Mouse (Mus musculus): ENCODE measurements around the gene Nsf.

The Nsf gene

GRCm38 (mm10) chr11:103942740-103943139 is 11.1 kb downstream of the Nsf start:
- DNase-seq (ENCODE audit: extremely low read depth, insufficient read length, low spot score) = no peak

- DNase-seq (ENCODE audit: extremely low read depth, insufficient read length, low spot score) = no peak
These were observed 12.5 kb downstream of the Nsf start for GRCm38 (mm10) chr11:103941351-103941750.

DNA sequence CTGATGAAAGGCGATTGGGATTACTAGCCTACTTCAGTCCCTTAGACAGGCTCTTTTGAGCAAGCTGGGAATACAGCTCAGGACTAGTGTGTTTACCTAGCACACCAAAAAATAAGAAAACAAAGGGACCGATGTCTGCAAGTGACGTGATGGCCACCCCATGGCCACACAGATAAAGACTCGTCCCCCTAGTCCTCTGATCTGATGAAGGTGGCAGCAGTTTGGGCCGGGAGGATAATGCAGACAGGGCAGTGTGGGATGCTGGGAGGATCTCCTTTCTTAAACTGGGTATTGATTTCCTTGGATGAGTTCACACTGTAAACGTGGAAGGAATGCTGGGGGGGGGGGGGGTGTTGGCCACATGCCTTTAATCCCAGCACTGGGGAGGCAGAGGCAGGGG is 13.0 kb downstream of the Nsf start:
- DNase-seq (ENCODE audit: extremely low read depth, insufficient read length, low spot score) = no peak

DNA sequence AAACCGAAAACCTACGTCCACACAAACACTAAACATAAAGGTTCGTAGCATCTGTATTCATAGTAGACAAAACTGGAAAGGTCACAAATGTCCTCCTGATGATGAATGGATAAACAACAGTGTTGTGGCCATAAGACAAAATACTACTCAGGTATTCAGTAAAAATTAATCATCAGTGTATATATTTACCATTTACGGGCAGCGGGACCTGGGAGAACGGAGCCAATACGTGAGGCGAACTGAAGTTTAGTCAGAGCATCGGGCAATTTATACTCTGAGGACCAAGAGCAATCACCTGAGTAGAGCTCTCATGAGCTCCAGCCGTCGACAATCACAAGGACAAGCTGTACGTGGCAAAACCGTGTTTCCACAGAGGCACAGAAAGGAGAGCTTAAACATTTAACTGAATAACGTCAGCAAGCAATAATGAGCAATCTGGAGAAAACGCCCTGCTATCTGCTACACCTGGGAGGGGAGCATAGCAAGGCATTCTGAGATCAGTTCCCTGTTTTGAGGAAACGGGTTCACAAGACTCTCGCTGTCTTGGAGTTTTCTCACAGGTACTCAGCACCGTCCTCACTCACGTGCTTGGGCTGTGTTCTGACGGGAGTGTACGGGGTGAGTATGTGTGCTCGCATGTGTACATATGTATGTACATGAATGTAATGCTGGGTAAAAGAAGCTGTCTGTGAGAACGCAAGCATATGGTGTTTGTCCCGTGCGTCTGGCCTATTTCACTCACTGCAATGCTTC is 15.7 kb downstream of the Nsf start:
- DNase-seq (ENCODE audit: extremely low read depth, insufficient read length, low spot score) = no peak

- DNase-seq (ENCODE audit: extremely low read depth, insufficient read length, low spot score) = no peak
These were observed 16.4 kb downstream of the Nsf start for GRCm38 (mm10) chr11:103937451-103937850.

DNA sequence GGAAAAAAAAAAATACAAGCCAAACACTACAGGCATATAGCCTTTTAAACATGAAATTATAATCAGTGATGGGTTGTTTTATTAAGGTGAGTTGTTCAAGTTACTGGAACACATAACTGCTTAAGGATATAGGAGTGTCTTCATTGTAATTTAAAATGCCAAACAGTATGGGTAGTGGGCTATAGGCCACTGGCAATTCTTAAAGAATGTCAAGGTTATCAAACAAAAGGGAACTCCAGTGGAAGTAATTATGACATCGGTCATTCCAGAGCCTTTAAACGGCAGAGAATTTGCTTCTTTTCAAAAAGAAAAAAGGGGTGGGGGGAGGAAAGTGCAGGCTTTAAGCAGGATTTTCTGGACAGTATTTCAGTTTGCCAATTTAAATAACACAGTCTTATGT is 18.1 kb downstream of the Nsf start:
- DNase-seq (ENCODE audit: extremely low read depth, insufficient read length, low spot score) = no peak

GRCm38 (mm10) chr11:103933886-103934285 is 20.0 kb downstream of the Nsf start:
- DNase-seq (ENCODE audit: extremely low read depth, insufficient read length, low spot score) = no peak

DNA sequence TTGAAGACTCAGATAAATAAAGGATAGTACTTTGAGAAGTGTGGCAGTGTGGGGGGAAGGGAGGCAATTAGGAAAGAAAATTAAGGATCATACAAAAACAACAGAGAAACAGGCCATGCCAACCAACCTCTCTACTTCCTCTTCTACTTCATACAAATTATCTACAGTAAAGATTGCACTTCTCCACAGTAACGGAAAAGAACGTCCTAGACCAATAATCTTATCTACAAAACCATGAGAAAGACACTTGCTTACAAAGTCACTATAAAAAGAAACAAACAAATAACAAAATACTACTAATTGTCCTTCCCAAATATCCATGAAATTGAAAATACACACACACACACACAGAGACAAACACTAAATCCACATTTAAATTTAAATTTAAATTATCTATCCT is 29.9 kb downstream of the Nsf start:
- DNase-seq (ENCODE audit: extremely low read depth, insufficient read length, low spot score) = no peak

DNA sequence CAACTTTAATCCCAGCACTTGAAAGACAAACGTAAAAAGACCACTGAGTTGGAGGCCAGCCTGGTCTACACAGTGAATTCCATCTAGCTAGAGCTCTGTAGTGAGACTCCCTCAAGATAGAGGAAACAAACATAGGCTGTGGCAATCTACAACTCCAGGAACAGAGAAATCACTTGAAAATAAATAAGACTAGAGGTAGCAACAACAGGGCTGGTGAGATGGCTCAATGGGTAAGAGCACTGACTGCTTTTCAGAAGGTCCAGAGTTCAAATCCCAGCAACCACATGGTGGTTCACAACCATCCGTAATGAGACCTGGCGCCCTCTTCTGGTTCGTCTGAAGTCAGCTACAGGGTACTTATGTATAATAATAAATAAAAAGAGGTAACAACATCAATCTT is 30.6 kb downstream of the Nsf start:
- DNase-seq (ENCODE audit: extremely low read depth, insufficient read length, low spot score) = no peak

DNA sequence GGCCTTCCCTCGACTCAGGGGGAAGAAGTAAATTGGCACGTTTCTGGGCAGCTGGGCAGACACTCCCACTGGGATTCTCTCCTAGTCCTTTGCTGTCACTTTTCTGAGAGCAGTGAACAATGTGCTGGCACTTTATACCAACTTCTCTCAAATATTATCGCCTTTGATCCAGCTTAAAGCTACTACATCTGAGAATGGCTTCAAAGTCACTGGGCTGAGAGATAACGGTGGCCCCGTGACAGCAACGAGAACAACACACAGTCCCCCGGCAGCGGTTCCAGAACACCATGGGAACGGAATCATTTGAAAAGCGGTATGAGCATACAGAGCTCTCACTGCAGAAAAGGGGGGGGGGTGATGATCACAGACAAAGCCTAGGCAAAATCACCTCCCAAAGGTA is 31.0 kb downstream of the Nsf start:
- DNase-seq (ENCODE audit: extremely low read depth, insufficient read length, low spot score) = no peak

GRCm38 (mm10) chr11:103920665-103921064 is 33.2 kb downstream of the Nsf start:
- no peak for DNase-seq (ENCODE audit: extremely low read depth, insufficient read length, low spot score)

GRCm38 (mm10) chr11:103916807-103917206 is 37.0 kb downstream of the Nsf start:
- DNase-seq (ENCODE audit: extremely low read depth, insufficient read length, low spot score) = no peak

DNA sequence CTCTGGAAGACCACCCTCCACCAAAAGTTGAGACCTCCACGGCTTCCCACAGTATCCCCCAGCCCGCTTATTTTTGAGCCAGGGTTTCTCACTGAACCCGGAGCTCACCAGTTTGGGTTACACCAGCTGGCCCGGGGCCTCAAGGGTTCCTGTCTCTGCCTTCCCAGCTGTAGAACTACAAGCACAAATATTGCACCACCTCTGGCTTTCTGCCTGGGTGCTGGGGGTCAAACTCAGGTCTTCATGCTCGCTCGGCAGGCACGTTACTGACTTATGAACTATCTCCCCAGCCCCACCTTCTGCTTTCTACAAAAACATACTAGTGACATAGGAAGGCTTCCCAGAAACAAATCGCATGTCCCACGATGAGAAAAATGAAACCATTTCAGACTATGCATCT is 38.2 kb downstream of the Nsf start:
- DNase-seq (ENCODE audit: extremely low read depth, insufficient read length, low spot score) = no peak

- DNase-seq (ENCODE audit: extremely low read depth, insufficient read length, low spot score) = no peak
These were observed 42.8 kb downstream of the Nsf start for GRCm38 (mm10) chr11:103910993-103911585.

DNA sequence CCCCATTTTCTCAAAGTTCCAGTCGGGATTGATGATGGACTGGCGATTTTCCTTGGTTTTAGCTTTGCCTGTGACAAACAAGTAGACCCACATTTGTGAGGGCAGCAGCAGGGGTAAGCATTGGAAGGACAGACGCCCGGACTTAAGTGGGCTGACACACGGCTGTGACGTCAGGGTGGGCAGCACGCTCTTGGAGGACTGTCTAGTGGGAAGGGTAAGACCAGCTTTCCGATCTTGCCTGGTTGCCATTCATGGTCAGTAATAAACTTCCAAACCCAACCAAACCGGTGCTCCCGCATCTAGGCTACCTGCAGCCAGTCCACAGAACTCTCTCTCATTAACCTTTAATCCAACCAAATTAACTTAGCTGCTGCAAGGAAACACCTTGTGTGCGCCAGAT is 43.3 kb downstream of the Nsf start:
- DNase-seq (ENCODE audit: extremely low read depth, insufficient read length, low spot score) = no peak

DNA sequence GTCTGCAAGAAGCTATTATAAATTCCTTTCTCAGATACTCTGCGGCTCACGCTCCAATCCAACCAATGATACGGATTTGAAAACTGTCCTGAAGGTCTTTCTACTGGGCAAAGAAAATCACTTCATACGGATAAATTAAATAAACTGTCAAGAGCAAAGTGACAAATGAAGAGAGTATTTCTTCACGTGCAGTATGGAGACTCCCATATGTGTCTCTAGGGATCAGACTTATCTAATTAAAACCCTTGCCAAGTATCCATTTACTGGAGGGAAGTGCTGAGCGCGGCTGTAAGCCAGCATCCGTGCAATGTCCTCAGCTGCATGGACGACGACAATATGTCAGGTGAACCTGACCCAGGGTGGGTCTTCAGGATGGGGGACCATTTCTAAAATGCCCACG is 44.0 kb downstream of the Nsf start:
- no peak for DNase-seq (ENCODE audit: extremely low read depth, insufficient read length, low spot score)

DNA sequence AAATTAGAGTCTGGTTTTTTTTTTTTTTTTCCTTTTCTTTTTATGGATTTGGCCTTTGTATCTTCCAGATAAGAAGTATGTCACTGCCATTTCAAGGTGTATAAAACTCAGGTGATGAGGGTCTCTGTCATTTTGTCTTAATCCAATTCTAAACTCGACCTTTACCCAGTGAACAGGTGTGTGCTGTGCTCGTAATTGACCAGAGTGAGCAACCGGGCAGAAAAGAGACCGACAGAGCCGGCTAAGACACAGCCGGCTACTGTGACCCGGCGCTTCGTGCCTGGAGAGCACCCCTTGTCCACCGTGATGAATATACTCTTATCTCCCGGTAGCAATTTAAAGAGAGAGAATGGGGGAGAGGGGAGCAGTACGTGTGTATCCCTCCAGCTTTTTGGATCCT is 44.5 kb downstream of the Nsf start:
- DNase-seq (ENCODE audit: extremely low read depth, insufficient read length, low spot score) = no peak

DNA sequence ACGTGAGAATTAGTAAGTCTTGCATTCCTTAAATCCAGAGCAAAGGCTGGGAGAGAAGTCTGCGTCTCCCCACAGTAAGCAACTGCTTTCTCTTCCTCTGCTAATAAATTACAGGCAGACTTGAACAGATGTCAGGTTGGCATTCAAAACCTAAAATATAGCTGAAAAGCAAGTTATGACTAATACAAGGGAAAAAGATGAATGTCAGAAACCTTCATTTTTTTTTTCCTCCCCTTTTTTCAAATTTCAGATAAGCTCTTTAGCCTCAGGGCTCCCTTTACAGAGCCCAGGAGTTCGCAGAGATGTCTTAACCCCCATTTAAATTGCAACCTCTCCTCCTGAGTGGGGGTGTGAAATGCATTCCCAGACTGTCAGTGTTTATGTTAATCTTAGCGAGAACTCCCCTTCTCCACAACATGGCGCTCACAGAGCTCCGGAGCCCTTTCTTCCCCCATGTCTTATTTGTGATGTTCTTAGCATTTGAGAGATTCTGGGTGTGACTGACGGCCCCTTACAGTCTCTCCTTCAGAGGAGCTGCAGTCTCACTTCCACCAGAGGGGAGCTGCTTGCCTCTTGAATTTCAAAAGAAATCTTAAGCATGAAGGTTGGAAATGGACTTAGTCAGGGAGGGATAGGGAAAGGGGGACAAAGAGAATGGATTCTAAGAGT is 47.7 kb downstream of the Nsf start:
- DNase-seq (ENCODE audit: extremely low read depth, insufficient read length, low spot score) = no peak

GRCm38 (mm10) chr11:103905506-103905905 is 48.4 kb downstream of the Nsf start:
- DNase-seq (ENCODE audit: extremely low read depth, insufficient read length, low spot score) = no peak

- no peak for DNase-seq (ENCODE audit: extremely low read depth, insufficient read length, low spot score)
These were observed 52.3 kb downstream of the Nsf start for GRCm38 (mm10) chr11:103901581-103901966.

DNA sequence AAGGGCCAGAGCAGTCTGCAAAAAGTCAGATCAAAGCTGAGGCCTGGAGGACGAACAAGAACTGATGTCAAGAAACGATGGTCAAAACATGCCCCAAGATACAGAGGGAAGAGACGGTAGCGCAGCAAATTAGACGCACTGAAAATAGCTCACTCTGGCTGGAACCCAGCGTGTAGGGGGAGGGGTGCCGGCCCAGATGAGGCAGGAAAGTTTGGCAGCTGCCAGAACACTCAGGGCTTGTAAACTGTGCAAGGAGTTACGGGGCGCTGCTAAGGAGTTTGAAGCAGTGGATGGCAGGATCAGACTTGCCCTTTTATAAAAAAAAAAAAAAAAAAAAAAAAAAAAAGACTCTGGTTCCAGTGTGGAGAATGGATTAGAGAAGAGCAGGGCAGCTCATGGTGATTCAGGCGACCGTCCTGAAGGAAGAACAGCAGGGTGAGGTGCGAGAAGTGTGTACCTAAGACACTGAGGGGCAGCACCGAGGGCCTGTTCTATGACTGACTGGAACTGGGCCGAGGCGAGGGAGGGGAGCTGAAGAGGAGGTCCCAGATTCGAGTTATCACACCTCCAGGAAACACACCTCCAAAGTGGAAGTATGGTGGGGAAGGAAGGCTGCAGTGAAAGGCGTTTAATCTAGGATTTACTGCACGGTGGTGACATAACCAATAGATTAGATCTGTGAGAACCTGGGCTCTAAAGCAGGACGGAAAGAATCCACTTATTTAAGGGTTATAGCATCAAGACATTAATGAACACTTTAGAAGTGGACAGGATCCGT is 52.9 kb downstream of the Nsf start:
- DNase-seq (ENCODE audit: extremely low read depth, insufficient read length, low spot score) = no peak
